Mouse (Mus musculus): Measurements from ENCODE around the gene Sos2. TPM values are rescaled to one million over a fixed set of nuclear protein-coding genes. Genes with fewer than 3 reads are reported as not detected.

Gene Sos2
- total RNA-seq (2021): 10 to 100 TPM; 31.3 to 35.6 TPM
- long read RNA-seq, experiment 1, full-length matches to known transcripts: 8 of 16 reads
- long read RNA-seq, experiment 1, partial matches to known transcripts: 4 of 16 reads
- long read RNA-seq, experiment 1, other reads (novel, unspliced or antisense): 4 of 16 reads
- long read RNA-seq, experiment 2, full-length matches to known transcripts: 5 of 6 reads
- long read RNA-seq, experiment 2, partial matches to known transcripts: 1 of 6 reads
- long read RNA-seq, experiment 2, other reads (novel, unspliced or antisense): 0 of 6 reads

GRCm38 (mm10) chr12:69681566-69682061 is at the start of gene Sos2:
Sos2 (minus strand) TSS chr12:69681852.
- DNase-seq: peak; percentile 68

GRCm38 (mm10) chr12:69730306-69730705 is 48.7 kb upstream of the Sos2 start:
- no peak for DNase-seq

GRCm38 (mm10) chr12:69729246-69729645 is 47.6 kb upstream of the Sos2 start:
- no peak for DNase-seq

DNA sequence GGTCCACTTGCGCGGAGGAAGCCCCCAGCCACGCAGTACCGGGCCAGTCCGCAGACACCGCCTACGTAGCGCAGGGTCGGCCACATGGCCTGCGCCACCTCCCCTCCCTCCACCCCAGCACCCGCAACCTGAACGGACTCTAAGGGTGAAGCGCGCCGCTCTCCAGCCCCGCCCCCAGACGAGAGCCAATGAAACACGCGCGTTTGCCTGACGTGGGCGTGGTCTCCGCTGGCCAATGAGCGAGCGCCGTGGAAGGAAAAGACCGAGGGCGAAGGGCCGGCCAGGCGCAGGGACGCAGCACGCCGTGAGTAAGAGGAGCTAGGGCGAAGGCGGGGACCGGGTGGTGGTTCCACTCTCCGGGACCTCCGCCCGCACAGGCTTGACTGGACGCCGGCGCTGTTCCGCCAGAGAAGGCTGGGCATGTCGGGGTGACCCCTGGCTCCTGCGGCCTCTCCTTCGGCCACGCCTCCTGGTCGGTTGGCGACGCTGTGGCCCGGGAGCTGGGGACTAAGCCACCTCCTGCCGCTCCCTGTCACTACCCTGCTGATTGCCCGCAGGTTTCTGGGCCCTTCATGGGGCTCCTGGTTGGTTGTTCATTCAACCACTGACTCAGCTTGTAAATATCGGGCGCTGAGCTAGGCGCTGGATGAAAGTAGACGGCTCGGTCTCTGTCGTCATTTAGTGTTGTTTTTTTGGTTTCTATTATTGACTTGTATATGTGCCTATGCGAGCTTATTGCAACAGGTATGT is 43.2 kb upstream of the Sos2 start, which contains the start of the genes L2hgdh and Atp5s:
L2hgdh (minus strand) TSS at position 163 of the 750 bp plus-strand sequence.
Atp5s (plus strand) TSS at position 240 of the 750 bp plus-strand sequence.
- peak; percentile 96 for DNase-seq

GRCm38 (mm10) chr12:69724018-69724710 is 42.5 kb upstream of the Sos2 start:
- no peak for DNase-seq

DNA sequence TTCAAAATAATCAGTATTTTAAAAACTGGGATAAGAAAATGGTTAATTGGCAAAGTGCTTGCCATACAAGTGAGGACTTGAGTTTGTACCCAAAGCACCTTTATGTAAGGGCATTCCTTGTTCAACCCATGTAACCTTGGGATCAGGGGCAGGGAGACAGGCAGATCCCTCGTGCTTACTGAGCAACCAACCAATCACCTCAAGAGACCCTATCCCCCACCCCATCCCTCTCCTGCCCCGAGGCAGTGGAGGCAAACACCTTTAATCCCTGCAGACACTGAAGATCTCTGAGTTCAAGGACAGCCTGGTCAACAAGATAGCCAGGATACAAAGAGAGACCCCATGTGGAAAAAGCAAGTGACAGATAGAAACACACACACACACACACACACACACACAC is 41.7 kb upstream of the Sos2 start:
- DNase-seq: no peak

- DNase-seq: peak; percentile 18
These were observed 41.2 kb upstream of the Sos2 start for GRCm38 (mm10) chr12:69722857-69723256.

GRCm38 (mm10) chr12:69713628-69714027 is 32.0 kb upstream of the Sos2 start:
- no peak for DNase-seq

- DNase-seq: no peak
These were observed 23.3 kb upstream of the Sos2 start for GRCm38 (mm10) chr12:69704799-69705458.

DNA sequence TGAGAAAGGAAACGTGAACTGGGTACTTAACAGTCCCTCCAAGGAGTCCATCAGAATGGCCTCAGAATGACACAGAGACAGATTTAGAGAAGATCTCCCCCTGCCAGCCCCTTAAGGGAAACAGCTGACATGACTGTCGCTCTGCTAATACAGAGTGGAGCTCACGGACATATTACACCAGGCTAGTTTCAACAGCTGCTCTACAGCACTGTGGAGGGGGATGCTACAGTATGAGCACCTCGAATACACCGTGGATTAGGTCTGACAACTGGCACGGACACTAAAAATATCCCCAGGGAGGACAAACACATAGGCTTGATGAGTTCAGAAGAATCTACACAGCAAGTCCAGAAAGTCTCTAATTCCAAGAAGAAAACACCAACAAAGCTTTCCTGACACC is 16.7 kb upstream of the Sos2 start:
- no peak for DNase-seq

DNA sequence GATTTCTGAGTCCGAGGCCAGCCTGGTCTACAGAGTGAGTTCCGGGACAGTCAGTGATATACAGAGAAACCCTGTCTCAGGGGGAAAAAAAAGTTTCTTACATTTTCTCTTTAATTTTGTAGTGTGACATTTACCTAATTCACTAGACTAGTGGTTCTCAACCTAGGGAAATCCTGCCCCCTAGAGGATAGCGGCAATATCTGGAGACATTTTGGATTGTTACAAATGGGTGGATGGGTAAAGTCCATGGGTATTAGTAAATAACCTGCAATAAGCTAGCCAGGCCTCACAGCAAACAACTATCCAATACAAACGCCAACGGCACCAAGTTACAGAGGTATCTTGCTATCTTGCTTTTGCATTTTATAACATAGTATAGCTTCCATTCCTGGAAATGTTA is 15.1 kb upstream of the Sos2 start:
- peak; percentile 19 for DNase-seq

GRCm38 (mm10) chr12:69693471-69693870 is 11.8 kb upstream of the Sos2 start:
- DNase-seq: no peak

DNA sequence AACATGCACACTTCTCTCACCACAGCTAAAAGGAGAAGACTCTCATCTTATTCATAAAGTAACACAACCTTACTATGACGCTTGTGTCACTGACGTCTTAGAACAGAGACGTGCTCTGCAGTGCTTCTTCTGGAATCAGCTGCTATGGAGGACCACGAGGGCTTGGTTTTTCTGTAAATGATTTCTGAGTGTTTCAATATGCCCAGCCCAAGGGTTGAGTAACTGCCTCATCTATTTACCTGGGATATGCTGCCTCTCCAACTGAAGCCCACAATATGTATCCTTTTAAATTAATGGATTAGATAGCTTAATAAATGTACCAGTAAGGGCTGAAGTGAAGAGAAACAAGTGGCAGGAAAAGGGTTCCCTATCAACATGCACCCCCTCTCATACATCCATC is 9.1 kb upstream of the Sos2 start:
- DNase-seq: no peak

DNA sequence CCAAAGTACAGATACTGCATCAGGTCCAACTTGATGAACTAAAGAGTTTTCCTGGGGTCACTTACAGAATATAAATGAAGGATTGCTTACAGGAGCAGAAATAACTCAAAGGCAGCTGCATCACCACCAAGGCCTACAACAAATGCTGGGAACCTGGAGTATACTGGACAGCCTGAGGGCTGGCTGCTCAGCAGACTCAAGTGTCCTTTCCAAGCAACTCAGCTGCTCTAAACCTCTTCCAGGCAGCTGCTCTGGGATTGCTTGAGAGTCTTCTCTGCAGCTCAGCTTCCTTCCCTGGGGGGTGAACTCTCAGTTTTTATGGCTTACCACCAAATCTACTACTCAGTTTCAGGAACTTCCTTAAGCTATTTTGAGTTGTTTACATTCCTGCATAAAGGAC is 7.4 kb upstream of the Sos2 start:
- DNase-seq: no peak

- no peak for DNase-seq
These were observed 6.7 kb upstream of the Sos2 start for GRCm38 (mm10) chr12:69688368-69688767.

DNA sequence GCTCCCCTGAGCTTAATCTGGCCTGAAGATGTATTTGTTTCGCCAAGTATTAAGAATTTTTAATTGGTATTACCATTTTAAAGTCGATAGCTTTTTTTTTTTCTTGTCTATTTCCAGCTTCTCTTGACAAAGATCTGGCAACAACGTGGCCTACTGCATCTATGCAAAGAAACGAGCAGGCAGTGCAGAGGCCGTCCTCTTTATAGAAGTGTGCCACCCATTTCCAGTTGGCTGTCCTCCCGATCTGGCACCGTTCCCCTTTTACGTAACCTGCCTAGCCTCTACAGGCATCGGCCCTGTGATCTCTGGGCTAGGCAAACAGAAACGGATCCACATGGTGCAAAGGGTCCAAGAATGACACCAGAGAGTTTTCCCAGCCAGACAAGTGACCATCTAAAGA is 1.9 kb upstream of the Sos2 start:
- peak; percentile 85 for DNase-seq

GRCm38 (mm10) chr12:69682788-69683419 is 1.3 kb upstream of the Sos2 start:
- no peak for DNase-seq

GRCm38 (mm10) chr12:69682065-69682787 is 574 bp upstream of the Sos2 start:
- peak; percentile 90 for DNase-seq

DNA sequence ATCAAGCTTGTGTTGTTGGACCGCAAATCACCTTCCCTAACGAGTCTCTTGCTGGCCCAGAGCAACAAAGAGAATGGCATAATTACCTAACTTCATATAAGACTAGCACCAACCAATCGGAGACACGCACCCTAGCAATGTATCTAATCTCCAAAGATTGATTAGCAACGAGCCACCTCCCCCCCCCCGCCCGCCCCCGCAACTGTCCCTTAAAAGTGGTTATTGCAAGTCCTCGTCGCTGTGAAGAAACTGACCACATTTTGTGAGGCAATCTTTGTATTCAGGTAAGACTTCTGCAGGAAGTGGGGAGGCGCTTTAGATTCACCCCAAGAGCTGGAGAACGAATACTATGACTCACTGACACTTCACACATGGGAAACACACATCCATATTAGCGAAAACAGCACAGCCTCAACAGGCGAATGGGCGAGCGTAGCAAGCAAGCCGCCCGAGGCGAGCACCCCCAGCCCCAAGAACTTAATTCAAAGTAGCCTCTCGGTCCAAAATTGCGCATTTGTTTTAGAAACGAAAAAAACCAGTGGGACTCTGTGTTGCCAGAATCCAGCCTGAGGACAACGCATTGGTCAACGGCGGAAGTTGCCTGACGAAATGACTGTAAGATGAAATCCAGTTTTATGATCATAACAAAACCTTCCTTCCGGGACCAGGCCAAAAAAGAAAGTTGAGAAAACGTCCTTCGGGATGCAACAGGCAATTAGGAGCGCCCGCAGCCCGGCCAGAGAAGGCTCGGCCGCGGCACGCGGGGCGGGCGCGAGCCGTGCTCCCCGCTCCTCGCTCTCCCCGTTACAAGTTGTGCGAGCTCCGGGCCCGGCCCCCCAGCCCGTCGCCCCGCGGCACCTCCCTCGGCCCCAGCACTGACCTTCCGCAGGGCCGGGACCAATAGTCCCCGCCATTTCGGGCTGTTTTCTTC is 752 bp downstream of the Sos2 start:
- peak; percentile 54 for DNase-seq

GRCm38 (mm10) chr12:69676157-69676556 is 5.5 kb downstream of the Sos2 start:
- DNase-seq: no peak

All from gastrocnemius, postnatal 10 days (tissue).